Mouse (Mus musculus) CH12.LX (cell line): ENCODE measurements around the gene Apeh. TPM values are rescaled to one million over a fixed set of nuclear protein-coding genes. Genes with fewer than 3 reads are reported as not detected.

Experiments used
- DNase-seq: peaks from one replicate; pipeline ENCODE4 v3.0.0-alpha.2; 2013; ENCODE audit errors: extremely low read depth
- H3K27ac ChIP-seq: 2 replicates; pipeline ENCODE4 v1.5.1; 2012; ENCODE audit warnings: low read depth, mild to moderate bottlenecking, control low read depth, moderate library complexity; ENCODE audit not compliant: insufficient read depth
- H3K27me3 ChIP-seq: replicated peaks from 2 replicates; pipeline ENCODE3; 2012; ENCODE audit warnings: inconsistent platforms
- H3K36me3 ChIP-seq, 2 experiments: replicated peaks in 1 of 2; 2 replicates each; pipeline versions ENCODE3 to v1.6.1; 2012; ENCODE audit warnings: inconsistent platforms in 1 of 2, low read length in 1 of 2, mild to moderate bottlenecking in 1 of 2, mixed read lengths in 1 of 2, moderate library complexity in 1 of 2; ENCODE audit not compliant: control insufficient read depth in 1 of 2, insufficient read depth in 1 of 2
- H3K4me1 ChIP-seq, 2 experiments: 2 replicates each; pipeline ENCODE4 v1.6.1; 2012; ENCODE audit warnings: inconsistent platforms in 1 of 2, moderate library complexity in 1 of 2; ENCODE audit not compliant: insufficient read depth in 2 of 2, control insufficient read depth in 1 of 2
- H3K4me2 ChIP-seq: 2 replicates; pipeline ENCODE4 v1.6.1; 2012; ENCODE audit warnings: low read depth, mild to moderate bottlenecking, control low read depth; ENCODE audit not compliant: poor library complexity, insufficient read depth, severe bottlenecking
- H3K4me3 ChIP-seq, 3 experiments: fragments of 150-350 bp in 1 of 3; sonication (generic) in 1 of 3; replicated peaks in 1 of 3; 2 replicates each; pipeline versions ENCODE3 to v1.5.1; 2011 to 2012; ENCODE audit warnings: low read depth in 2 of 3, low read length in 2 of 3, mild to moderate bottlenecking in 2 of 3, moderate library complexity in 2 of 3, control low read depth in 1 of 3, improper control_type of control experiment in 1 of 3, inconsistent platforms in 1 of 3, mixed read lengths in 1 of 3; ENCODE audit not compliant: poor library complexity in 1 of 3
- H3K79me2 ChIP-seq: replicated peaks from 2 replicates; pipeline ENCODE4 v1.6.1; 2012; ENCODE audit warnings: mild to moderate bottlenecking, moderate library complexity; ENCODE audit not compliant: control insufficient read depth, poor library complexity, insufficient read depth, severe bottlenecking; ENCODE audit errors: extremely low read depth
- H3K9ac ChIP-seq: 2 replicates; pipeline ENCODE4 v1.6.1; 2012; ENCODE audit warnings: low read depth, mild to moderate bottlenecking, control low read depth, moderate library complexity; ENCODE audit not compliant: insufficient read depth
- H3K9me3 ChIP-seq: replicated peaks from 2 replicates; pipeline ENCODE3; 2012; ENCODE audit warnings: low read length, inconsistent platforms, mixed read lengths
- CTCF ChIP-seq, 2 experiments: IDR thresholded peaks in 1 of 2; conservative IDR thresholded peaks in 1 of 2; 2 replicates each; pipeline ENCODE4 v1.5.1; 2011 to 2012; ENCODE audit warnings: low read depth in 2 of 2, low read length in 2 of 2, improper control_type of control experiment in 1 of 2, inconsistent platforms in 1 of 2, mild to moderate bottlenecking in 1 of 2, moderate library complexity in 1 of 2
- ELF1 ChIP-seq: IDR thresholded peaks from 2 replicates; pipeline ENCODE4 v1.6.1; 2014; ENCODE audit warnings: low read depth, mild to moderate bottlenecking, inconsistent platforms, low read length, improper control_type of control experiment
- HCFC1 ChIP-seq: IDR thresholded peaks from 2 replicates; pipeline ENCODE4 v1.6.1; 2012; ENCODE audit warnings: low read depth, mild to moderate bottlenecking, inconsistent platforms, low read length, improper control_type of control experiment
- IRF4 ChIP-seq: IDR thresholded peaks from 2 replicates; pipeline ENCODE4 v1.6.1; 2014; ENCODE audit warnings: low read depth, mild to moderate bottlenecking, inconsistent platforms, low read length, improper control_type of control experiment
- JUN ChIP-seq: IDR thresholded peaks from 2 replicates; pipeline ENCODE4 v1.6.1; 2011; ENCODE audit warnings: low read depth, mild to moderate bottlenecking, low read length, improper control_type of control experiment, moderate library complexity; ENCODE audit not compliant: insufficient read depth
- MAX ChIP-seq: IDR thresholded peaks from 2 replicates; pipeline ENCODE4 v1.6.1; 2011; ENCODE audit warnings: low read length, improper control_type of control experiment
- MAZ ChIP-seq: IDR thresholded peaks from 2 replicates; pipeline ENCODE4 v1.6.1; 2012; ENCODE audit warnings: low read depth, mild to moderate bottlenecking, inconsistent platforms, low read length, improper control_type of control experiment, moderate library complexity
- MXI1 ChIP-seq: IDR thresholded peaks from 2 replicates; pipeline ENCODE4 v1.6.1; 2011; ENCODE audit warnings: mild to moderate bottlenecking, low read depth, low read length, improper control_type of control experiment
- MYC ChIP-seq: IDR thresholded peaks from 2 replicates; pipeline ENCODE4 v1.6.1; 2011; ENCODE audit warnings: low read depth, mild to moderate bottlenecking, improper control_type of control experiment, low read length
- POLR2AphosphoS2 ChIP-seq: IDR thresholded peaks from 2 replicates; pipeline ENCODE4 v1.6.1; 2011; ENCODE audit warnings: low read depth, low read length, improper control_type of control experiment
- RAD21 ChIP-seq: IDR thresholded peaks from 2 replicates; pipeline ENCODE4 v1.6.1; 2011; ENCODE audit warnings: low read depth, mild to moderate bottlenecking, low read length, improper control_type of control experiment, moderate library complexity
- SMC3 ChIP-seq: IDR thresholded peaks from 2 replicates; pipeline ENCODE4 v1.6.1; 2011; ENCODE audit warnings: low read depth, low read length, improper control_type of control experiment
- USF1 ChIP-seq: IDR thresholded peaks from 2 replicates; pipeline ENCODE4 v1.6.1; 2014; ENCODE audit warnings: low read depth, mild to moderate bottlenecking, inconsistent platforms, low read length, improper control_type of control experiment
- USF2 ChIP-seq: conservative IDR thresholded peaks from 2 replicates; pipeline ENCODE4 v1.6.1; 2011; ENCODE audit warnings: low read depth, low read length, improper control_type of control experiment
- ZC3H11A ChIP-seq: IDR thresholded peaks from 2 replicates; pipeline ENCODE4 v1.6.1; 2012; ENCODE audit warnings: low read depth, mild to moderate bottlenecking, inconsistent platforms, low read length, improper control_type of control experiment
- dilution Hi-C: fragments of 300-500 bp; cut with MboI; formaldehyde crosslinking; loops from 2 replicates; pipeline ENCODE4 v1.14.3; 2020; ENCODE audit warnings: low sequenced_read_pairs; ENCODE audit not compliant: extremely low pct_unique_long_range_greater_than_20kb, extremely low pct_ligation_motif_present
- in situ Hi-C: fragments of 300-500 bp; cut with MboI; formaldehyde crosslinking; loops from 3 replicates; pipeline ENCODE4 v1.14.3; 2019; ENCODE audit warnings: low sequenced_read_pairs, low pct_ligation_motif_present, low pct_unique_long_range_greater_than_20kb, mixed read lengths
- polyA plus RNA-seq: library from polyadenylated mRNA; unstranded; fragments of >175 nt; gene quantifications from 2 replicates; pipeline ENCODE4 v1.2.1, GENCODE M21; 2012; ENCODE audit warnings: low read depth; ENCODE audit not compliant: insufficient read length
- total RNA-seq, 2 experiments: library from RNA; depleted of rRNA; stranded (reverse); fragments of 300-350 nt in 1 of 2; fragments of >200 nt in 1 of 2; gene quantifications; 2 replicates each; pipeline ENCODE4 v1.2.3; 2012 to 2014

Gene Apeh
- total and polyA plus RNA-seq, 3 experiments = 36.2 to 69.5 (median 53.2) TPM

DNA sequence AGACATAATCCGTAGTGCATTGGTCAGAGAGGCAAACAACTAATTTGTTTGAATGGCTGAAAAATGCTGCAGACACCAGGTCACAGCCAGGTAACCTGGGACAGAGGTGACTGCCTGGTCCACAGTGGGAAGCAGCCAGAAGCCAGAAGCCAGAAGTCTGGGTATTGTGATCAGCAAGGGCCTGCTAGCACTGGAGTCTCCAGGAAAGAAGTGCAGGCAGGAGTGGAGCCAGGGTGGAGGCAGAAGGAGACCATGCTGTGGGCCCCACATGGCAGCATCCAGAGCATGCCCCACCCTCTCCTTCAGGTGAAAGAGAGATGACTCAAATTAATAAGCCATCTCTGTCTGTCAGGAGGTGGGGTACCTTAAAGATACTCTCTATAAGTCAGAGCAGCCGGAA is 49.1 kb upstream of the Apeh start:
- Histone ChIP-seq H3K4me3 (no peak overlapping the region), H3K27me3 (peaks cover 15% of the 10 kb centered on the region), H3K4me1 (0 out of 4 replicates have a peak, but pooled peaks cover 0 to 3% of the 10 kb centered on the region in 2 experiments), H3K4me2 (no peak overlapping the region), H3K9me3 (peaks cover 6% of the 10 kb centered on the region), H3K36me3 (no peaks in the 10 kb centered on the region), H3K27ac (no peak overlapping the region), H3K9ac (no peak overlapping the region), H3K79me2 (no peaks in the 10 kb centered on the region)
- dilution Hi-C loops = no loop called here
- TF ChIP-seq MAX = no peak
- no peak for TF ChIP-seq USF2
- no peak for TF ChIP-seq JUN
- in situ Hi-C loops = no loop called here
- DNase-seq = no peak

DNA sequence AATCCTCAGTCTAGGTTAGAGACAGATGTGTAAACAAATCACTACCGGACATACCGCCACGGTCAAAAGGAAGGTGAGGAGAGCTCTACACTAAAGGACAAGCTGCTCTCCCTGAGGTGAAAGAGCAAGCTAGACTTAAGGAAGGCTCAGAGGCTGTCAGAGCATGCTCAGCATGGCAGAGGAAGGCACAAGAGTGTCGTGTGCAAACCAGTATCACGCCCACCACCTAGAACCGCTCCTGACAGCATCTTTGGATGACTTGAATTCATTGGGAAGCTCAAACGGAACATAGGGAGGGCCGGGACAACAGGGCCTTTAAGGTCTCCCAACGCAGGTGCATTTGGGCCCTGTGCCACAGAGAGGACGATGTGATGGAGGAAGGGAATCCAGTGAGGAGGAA is 47.0 kb upstream of the Apeh start:
- TF ChIP-seq MXI1 = no peak
- no peak for TF ChIP-seq IRF4
- no peak for TF ChIP-seq MAZ
- TF ChIP-seq ELF1 = no peak
- 0 out of 4 replicates have a peak, but pooled peaks cover 0 to under 1% of the 10 kb centered on the region in 2 experiments for H3K4me1 ChIP-seq
- no peaks in the 10 kb centered on the region for H3K79me2 ChIP-seq
- no peak overlapping the region for H3K4me3 ChIP-seq
- no peak overlapping the region for H3K9ac ChIP-seq
- H3K9me3 ChIP-seq = peaks cover 6% of the 10 kb centered on the region
- in situ Hi-C loops (no loop called here), dilution Hi-C loops (no loop called here)
- no peak overlapping the region for H3K4me2 ChIP-seq
- no peaks in the 10 kb centered on the region for H3K36me3 ChIP-seq
- H3K27ac ChIP-seq = no peak overlapping the region
- no peak for DNase-seq
- H3K27me3 ChIP-seq = peaks cover 24% of the 10 kb centered on the region

DNA sequence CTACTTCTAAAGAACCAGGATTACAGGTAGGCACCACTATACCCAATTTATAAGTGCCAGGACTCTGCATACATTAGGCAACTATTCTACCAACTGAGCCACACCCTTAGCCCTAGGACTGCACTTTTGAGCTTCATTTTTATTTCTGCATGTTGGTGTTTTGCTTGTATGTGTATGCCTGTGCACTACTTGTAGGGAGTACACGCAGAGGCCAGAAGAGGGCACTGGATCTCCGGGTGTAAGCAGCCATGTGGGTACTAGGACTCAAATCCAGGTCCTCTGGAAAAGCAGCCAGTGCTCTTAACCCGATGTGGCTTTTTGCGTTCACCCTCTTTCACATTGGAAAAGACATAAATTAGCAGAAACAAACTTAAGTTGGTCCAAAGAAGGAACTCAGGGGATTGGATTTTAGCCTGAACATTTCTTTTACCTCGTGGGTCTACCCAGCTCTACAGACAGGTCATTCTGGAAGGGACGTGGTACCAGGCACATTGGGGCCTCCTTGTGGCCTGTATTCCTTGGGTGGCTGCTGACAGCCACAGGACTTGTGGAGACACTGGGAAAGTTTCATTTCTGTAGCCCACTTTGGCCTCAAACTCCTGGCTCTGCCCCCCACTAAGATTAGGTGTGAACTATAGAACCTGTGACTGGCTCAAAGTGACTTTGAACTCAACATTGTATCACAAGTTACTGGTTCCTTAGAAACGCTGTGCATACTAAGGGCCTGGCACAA is 45.7 kb upstream of the Apeh start:
- Histone ChIP-seq H3K9ac (no peak overlapping the region), H3K79me2 (no peaks in the 10 kb centered on the region), H3K27me3 (peaks cover 27% of the 10 kb centered on the region), H3K27ac (no peak overlapping the region), H3K4me3 (no peak overlapping the region), H3K4me1 (no peaks in the 10 kb centered on the region), H3K4me2 (no peak overlapping the region), H3K9me3 (peaks cover 6% of the 10 kb centered on the region), H3K36me3 (no peaks in the 10 kb centered on the region)
- dilution Hi-C loops (no loop called here), in situ Hi-C loops (no loop called here)
- DNase-seq = no peak
- TF ChIP-seq MYC = peak; percentile 35; the same call in 1 of the 2 replicates
- TF ChIP-seq SMC3 = peak; percentile 71
- peak; percentile 31 for TF ChIP-seq ZC3H11A
- no peak for TF ChIP-seq USF1
- peak; percentile 64 for TF ChIP-seq RAD21
- TF ChIP-seq POLR2AphosphoS2 = no peak
- TF ChIP-seq CTCF (conservative IDR thresholded peaks at IDR 0.05 in 1 of 2, IDR thresholded peaks at IDR 0.05 in 1 of 2; ENCODE audit: low read depth in 2 of 2, low read length in 2 of 2) = peak in 1 of 2 experiments; percentile 71; a peak in 3 of 4 replicates
- no peak for TF ChIP-seq HCFC1
